Mouse (Mus musculus) right cerebral cortex, adult 2 months (tissue): ENCODE results near the gene Rgs12.

Experiments used
- DNase-seq, 2 experiments: peaks; one replicate each; pipeline ENCODE4 v3.0.0; 2021 to 2022; ENCODE audit warnings: low spot score in 2 of 2

Gene Rgs12

GRCm38 (mm10) chr5:34931516-34932457 is 17.5 kb upstream of the Rgs12 start:
- DNase-seq = no peak

- DNase-seq = no peak
Measured at GRCm38 (mm10) chr5:34932458-34932806, 16.8 kb upstream of the Rgs12 start.

- DNase-seq = no peak
Measured at GRCm38 (mm10) chr5:34933461-34933860, 15.8 kb upstream of the Rgs12 start.

GRCm38 (mm10) chr5:34941710-34942470 is 7.4 kb upstream of the Rgs12 start:
- DNase-seq = no peak

- no peak for DNase-seq
Measured at GRCm38 (mm10) chr5:34943428-34943827, 5.8 kb upstream of the Rgs12 start.

- DNase-seq = no peak
Measured at GRCm38 (mm10) chr5:34949769-34950211, 545 bp downstream of the Rgs12 start.

- no peak for DNase-seq
Measured at GRCm38 (mm10) chr5:34950486-34951160, 1.4 kb downstream of the Rgs12 start.

GRCm38 (mm10) chr5:34951161-34951834 is 2.1 kb downstream of the Rgs12 start:
- DNase-seq = no peak

GRCm38 (mm10) chr5:34954508-34954907 is 5.3 kb downstream of the Rgs12 start:
- DNase-seq = no peak

- DNase-seq = no peak
Measured at GRCm38 (mm10) chr5:34955630-34956029, 6.4 kb downstream of the Rgs12 start.

- no peak for DNase-seq
Measured at GRCm38 (mm10) chr5:34956151-34956550, 6.9 kb downstream of the Rgs12 start.

GRCm38 (mm10) chr5:34957015-34957414 is 7.8 kb downstream of the Rgs12 start:
- DNase-seq = peak; percentile 30 to 40

GRCm38 (mm10) chr5:34960021-34960420 is 10.8 kb downstream of the Rgs12 start:
- DNase-seq = no peak

GRCm38 (mm10) chr5:34965531-34965930 is 16.3 kb downstream of the Rgs12 start:
- no peak for DNase-seq

- no peak for DNase-seq
Measured at GRCm38 (mm10) chr5:34968386-34968785, 19.1 kb downstream of the Rgs12 start.

- DNase-seq = no peak
Measured at GRCm38 (mm10) chr5:34972471-34972870, 23.2 kb downstream of the Rgs12 start.

GRCm38 (mm10) chr5:34973560-34974317 is 24.5 kb downstream of the Rgs12 start:
- DNase-seq = no peak

GRCm38 (mm10) chr5:34974773-34975443 is 25.7 kb downstream of the Rgs12 start:
- DNase-seq = no peak

GRCm38 (mm10) chr5:34976540-34977292 is 27.5 kb downstream of the Rgs12 start:
- no peak for DNase-seq

- DNase-seq = no peak
Measured at GRCm38 (mm10) chr5:34980099-34980498, 30.9 kb downstream of the Rgs12 start.
